Mouse (Mus musculus) olfactory bulb, adult 2 months (tissue): ENCODE data around the gene Pbrm1.

Experiments
- CTCF ChIP-seq: fragments of 200-500 bp; IDR thresholded peaks from 2 replicates; pipeline ENCODE4 v1.5.1; 2012; ENCODE audit warnings: low read depth, mild to moderate bottlenecking, low read length, moderate library complexity; ENCODE audit not compliant: insufficient read depth
- POLR2A ChIP-seq: fragments of 200-500 bp; IDR thresholded peaks from 2 replicates; pipeline ENCODE4 v1.6.1; 2012; ENCODE audit warnings: mild to moderate bottlenecking, low read depth, low read length, moderate library complexity; ENCODE audit not compliant: insufficient read depth

DNA sequence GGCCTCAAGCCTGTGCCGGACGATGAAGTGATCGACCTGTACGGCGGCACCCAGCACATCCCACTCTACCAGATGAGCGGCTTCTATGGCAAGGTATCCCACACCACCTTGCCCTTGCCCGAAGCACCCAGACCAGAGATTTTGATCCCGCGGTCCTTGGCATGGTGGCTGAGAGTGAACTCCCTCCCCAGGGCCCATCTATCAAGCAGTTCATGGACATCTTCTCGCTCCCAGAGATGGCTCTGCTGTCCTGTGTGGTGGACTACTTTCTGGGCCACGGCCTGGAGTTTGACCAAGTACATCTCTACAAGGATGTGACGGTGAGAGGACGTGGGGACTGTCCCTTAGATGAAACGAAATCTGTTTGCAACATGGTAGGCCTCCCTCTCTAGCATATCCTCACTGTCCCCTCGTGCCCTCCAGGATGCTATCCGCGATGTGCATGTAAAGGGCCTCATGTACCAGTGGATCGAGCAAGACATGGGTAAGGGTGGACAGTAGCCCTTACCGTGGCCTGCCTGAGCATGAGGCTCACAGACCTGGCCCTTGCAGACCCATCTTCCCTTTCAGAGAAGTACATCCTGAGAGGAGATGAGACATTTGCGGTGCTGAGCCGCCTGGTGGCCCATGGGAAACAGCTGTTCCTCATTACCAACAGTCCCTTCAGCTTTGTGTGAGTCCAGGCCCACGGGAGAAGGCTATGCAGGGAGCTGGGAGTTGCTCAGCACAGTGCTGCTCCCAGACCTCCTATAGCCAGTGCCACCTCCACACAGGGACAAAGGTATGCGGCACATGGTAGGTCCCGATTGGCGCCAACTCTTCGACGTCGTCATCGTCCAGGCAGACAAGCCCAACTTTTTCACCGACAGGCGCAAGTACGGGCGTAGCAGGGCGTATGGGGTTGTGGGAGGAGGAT lies 116.8 kb downstream of the Pbrm1 start:
- TF ChIP-seq CTCF (no peak), POLR2A (no peak)
